Mouse (Mus musculus) heart, embryonic 12.5 days (tissue): ENCODE data around the gene Gxylt1. TPM values are rescaled to one million over a fixed set of nuclear protein-coding genes. Genes with fewer than 3 reads are reported as not detected.
"Not testable (repeated sequence)": the region's sequence is repeated elsewhere in the genome, so short reads cannot be mapped to it uniquely, and the experiment has no call there.

Source experiments
- ATAC-seq: fragments of 200-750 bp; cut with Nextera tagmentation; 2 replicates; pipeline ENCODE4 v1.8.0; 2017; ENCODE audit warnings: moderate TSS enrichment, moderate library complexity; ENCODE audit not compliant: insufficient number of reproducible peaks, low FRiP score
- H3K27ac ChIP-seq: fragments of 300-500 bp; sonication (generic); 2 replicates; pipeline ENCODE4 v1.5.1; 2016; ENCODE audit warnings: mild to moderate bottlenecking, moderate library complexity; ENCODE audit not compliant: poor library complexity, severe bottlenecking
- H3K27me3 ChIP-seq: fragments of 300-500 bp; sonication (generic); replicated peaks from 2 replicates; pipeline ENCODE4 v1.6.1; 2016; ENCODE audit warnings: mild to moderate bottlenecking, moderate library complexity
- H3K36me3 ChIP-seq: fragments of 300-500 bp; sonication (generic); 2 replicates; pipeline ENCODE4 v1.6.1; 2016; ENCODE audit warnings: mild to moderate bottlenecking, moderate library complexity
- H3K4me1 ChIP-seq: fragments of 300-500 bp; sonication (generic); replicated peaks from 2 replicates; pipeline ENCODE4 v1.6.1; 2016; ENCODE audit warnings: mild to moderate bottlenecking
- H3K4me2 ChIP-seq: fragments of 300-500 bp; sonication (generic); 2 replicates; pipeline ENCODE4 v1.6.1; 2016; ENCODE audit warnings: mild to moderate bottlenecking, moderate library complexity
- H3K4me3 ChIP-seq: fragments of 300-500 bp; sonication (generic); 2 replicates; pipeline ENCODE4 v1.5.1; 2016; ENCODE audit warnings: mild to moderate bottlenecking
- H3K9ac ChIP-seq: fragments of 300-500 bp; sonication (generic); 2 replicates; pipeline ENCODE4 v1.6.1; 2016; ENCODE audit warnings: mild to moderate bottlenecking, moderate library complexity
- H3K9me3 ChIP-seq: fragments of 300-500 bp; sonication (generic); replicated peaks from 2 replicates; pipeline ENCODE4 v1.6.1; 2016; ENCODE audit warnings: mild to moderate bottlenecking, moderate library complexity
- WGBS: fragments of 180-500 bp; shearing (Covaris S2); methylation state at CpG from one replicate; pipeline ENCODE4 v1.1.7; 2016; 5-methylcytosine and 5-hydroxymethylcytosine counted together
- polyA plus RNA-seq: library from polyadenylated mRNA; unstranded; fragments of >200 nt; fragmentation: Nextera tagmentation; extraction: Ambion mirVana; gene quantifications from 2 replicates; pipeline ENCODE4 v1.2.1, GENCODE M21; 2016

The Gxylt1 gene
- polyA plus RNA-seq = 17.2 and 17.7 TPM in 2 replicates

DNA sequence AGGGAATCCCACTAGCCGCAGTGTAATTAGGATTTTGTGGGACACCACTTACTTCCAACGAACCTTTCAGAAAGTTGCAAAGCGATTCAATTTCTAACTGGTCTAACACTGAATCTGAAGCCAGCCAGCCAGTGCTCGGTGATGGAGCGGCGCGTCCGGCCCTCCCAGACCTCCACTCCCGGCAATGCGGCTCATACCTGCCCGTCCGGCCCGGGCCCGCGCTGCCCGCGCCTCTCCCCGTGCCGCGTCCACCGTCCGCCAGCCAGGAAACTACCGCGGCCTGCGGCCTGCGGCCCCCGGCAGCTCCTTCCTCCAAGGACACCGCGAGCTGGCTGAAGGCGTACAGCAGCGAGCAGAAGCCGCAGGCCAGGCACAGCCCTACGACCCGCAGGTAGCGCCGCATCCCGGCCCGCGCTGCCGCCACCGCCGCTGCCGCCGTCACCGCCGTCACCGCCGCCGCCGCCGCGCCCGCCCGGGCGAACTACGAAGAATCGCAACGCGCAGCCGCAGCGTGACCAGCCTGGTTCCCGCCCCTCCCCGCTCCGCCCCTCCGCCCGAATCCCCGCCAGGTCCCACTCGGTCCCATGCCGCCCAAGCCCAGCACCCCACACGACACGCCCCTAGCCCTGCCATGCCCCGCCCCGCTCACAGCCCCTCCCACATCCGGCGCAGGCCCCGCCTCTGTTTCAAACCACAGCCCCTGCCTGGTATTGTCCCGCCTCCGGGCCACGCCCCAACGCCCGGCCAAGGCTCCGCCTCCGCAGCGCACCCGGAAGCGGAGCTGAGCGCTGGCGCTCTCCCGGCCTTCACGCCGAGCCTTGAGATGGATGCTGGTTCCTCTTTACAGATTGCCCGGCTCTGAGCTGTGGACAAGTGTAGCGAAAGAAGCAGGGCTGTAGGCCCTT lies at the start of gene Gxylt1:
Gene Gxylt1 (minus strand): TSS at position 501 of the 905 bp plus-strand sequence.
- H3K9me3 ChIP-seq = no peaks in the 10 kb centered on the region
- peaks cover 7% of the 10 kb centered on the region for H3K36me3 ChIP-seq
- under 1% methylated on average over 90 of the region's 93 CpGs for WGBS
- peak; percentile 99 for ATAC-seq
- peak within 1 kb of the TSS; percentile 65 for H3K4me3 ChIP-seq
- H3K27ac ChIP-seq = peak within 1 kb of the TSS; percentile 80
- H3K9ac ChIP-seq = peak within 1 kb of the TSS; percentile 80
- H3K27me3 ChIP-seq = no peaks in the 10 kb centered on the region
- H3K4me1 ChIP-seq = peaks cover 26% of the 10 kb centered on the region
- H3K4me2 ChIP-seq = peak within 1 kb of the TSS; percentile 97

- Histone ChIP-seq H3K27ac (0 out of 2 replicates have a peak overlapping the region, but pooled peaks have one; percentile 16), H3K36me3 (peaks cover 6% of the 10 kb centered on the region)
These were observed 43.8 kb upstream of the Gxylt1 start for GRCm38 (mm10) chr15:93318781-93319180.

GRCm38 (mm10) chr15:93310304-93310703 lies 35.3 kb upstream of the Gxylt1 start:
- 92% methylated on average over 4 of the region's 4 CpGs for WGBS
- not testable (repeated sequence) for H3K4me2 ChIP-seq, H3K27me3 ChIP-seq, H3K36me3 ChIP-seq, H3K27ac ChIP-seq, H3K4me1 ChIP-seq, H3K9me3 ChIP-seq, H3K4me3 ChIP-seq, ATAC-seq, H3K9ac ChIP-seq

More at GRCm38 (mm10) chr15:93318781-93319180, 43.8 kb upstream of the Gxylt1 start:
- Histone ChIP-seq H3K9me3 (no peaks in the 10 kb centered on the region), H3K4me2 (no peak overlapping the region), H3K4me1 (peaks cover 9% of the 10 kb centered on the region), H3K9ac (no peak overlapping the region), H3K27me3 (no peaks in the 10 kb centered on the region), H3K4me3 (no peak overlapping the region)
- 48% methylated on average over 1 of the region's 1 CpGs for WGBS
- ATAC-seq = peak; percentile 72; the same call in 1 of the 2 replicates

- no peak for ATAC-seq
- H3K4me2 ChIP-seq = no peak overlapping the region
- 89% methylated on average over 2 of the region's 2 CpGs for WGBS
These were observed 23.2 kb upstream of the Gxylt1 start for GRCm38 (mm10) chr15:93298197-93298596.

DNA sequence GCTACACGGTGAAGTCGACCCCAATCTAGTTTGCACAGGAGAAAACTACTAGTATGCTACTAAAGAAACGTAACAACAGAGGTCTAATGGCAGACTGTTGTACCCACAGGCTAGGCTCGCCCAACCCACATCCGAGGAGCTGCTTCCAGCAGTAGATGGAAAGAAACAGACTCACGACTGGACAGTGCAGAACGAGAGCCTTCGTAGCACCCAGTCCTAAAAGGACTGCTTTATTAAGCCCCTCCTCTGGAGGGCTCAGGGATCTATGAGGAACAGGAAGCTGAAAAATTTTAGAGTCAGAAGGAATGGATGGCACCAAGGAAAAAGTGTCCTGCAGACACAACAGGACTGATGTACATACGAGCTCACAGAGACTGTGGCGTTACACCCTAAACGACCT lies 19.5 kb upstream of the Gxylt1 start:
- Histone ChIP-seq H3K9me3 (no peaks in the 10 kb centered on the region), H3K9ac (no peak overlapping the region), H3K4me3 (no peak overlapping the region), H3K4me2 (no peak overlapping the region), H3K4me1 (peaks cover 14% of the 10 kb centered on the region), H3K36me3 (peaks cover 6% of the 10 kb centered on the region), H3K27me3 (no peaks in the 10 kb centered on the region), H3K27ac (no peak overlapping the region)
- no peak for ATAC-seq
- 76% methylated on average over 11 of the region's 11 CpGs for WGBS

More at GRCm38 (mm10) chr15:93298197-93298596, 23.2 kb upstream of the Gxylt1 start:
- Histone ChIP-seq H3K4me1 (peaks cover 20% of the 10 kb centered on the region), H3K4me3 (no peak overlapping the region), H3K36me3 (peaks cover 3% of the 10 kb centered on the region; the same call in 1 of the 2 replicates), H3K9me3 (no peaks in the 10 kb centered on the region), H3K27ac (no peak overlapping the region), H3K9ac (no peak overlapping the region), H3K27me3 (no peaks in the 10 kb centered on the region)

GRCm38 (mm10) chr15:93288321-93288720 lies 13.3 kb upstream of the Gxylt1 start:
- 90% methylated on average over 4 of the region's 4 CpGs for WGBS
- no peaks in the 10 kb centered on the region; the same call in 1 of the 2 replicates for H3K4me1 ChIP-seq
- no peak for ATAC-seq
- H3K36me3 ChIP-seq = peaks cover 32% of the 10 kb centered on the region
- no peaks in the 10 kb centered on the region for H3K9me3 ChIP-seq
- no peak overlapping the region for H3K4me2 ChIP-seq
- H3K27me3 ChIP-seq = no peaks in the 10 kb centered on the region
- H3K4me3 ChIP-seq = no peak overlapping the region
- H3K9ac ChIP-seq = no peak overlapping the region
- no peak overlapping the region for H3K27ac ChIP-seq

DNA sequence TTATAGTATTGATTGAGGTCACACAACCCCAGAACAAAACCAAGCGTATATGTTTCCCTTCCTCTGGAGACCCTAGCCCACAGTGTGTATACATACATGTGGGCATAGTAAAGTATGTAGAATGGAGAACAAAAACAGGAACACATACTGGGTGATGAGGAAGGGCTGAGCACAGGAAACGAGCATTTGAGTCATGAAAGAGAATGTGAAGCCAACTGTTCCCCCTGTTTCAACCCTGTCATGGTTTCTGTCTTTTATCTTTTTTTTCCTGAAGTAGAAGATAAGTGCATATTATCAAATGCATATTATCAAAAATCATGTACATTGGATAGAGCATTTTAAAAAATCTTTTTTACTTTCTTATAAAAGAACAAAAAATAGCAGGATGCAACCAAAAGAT lies 12.6 kb upstream of the Gxylt1 start:
- peaks cover 32% of the 10 kb centered on the region for H3K36me3 ChIP-seq
- no peaks in the 10 kb centered on the region for H3K4me1 ChIP-seq
- H3K4me3 ChIP-seq = no peak overlapping the region
- H3K4me2 ChIP-seq = no peak overlapping the region
- H3K27ac ChIP-seq = no peak overlapping the region
- no peaks in the 10 kb centered on the region for H3K9me3 ChIP-seq
- no peak overlapping the region for H3K9ac ChIP-seq
- whole genome bisulfite sequencing = 71% methylated on average over 2 of the region's 2 CpGs
- H3K27me3 ChIP-seq = no peaks in the 10 kb centered on the region
- no peak for ATAC-seq

DNA sequence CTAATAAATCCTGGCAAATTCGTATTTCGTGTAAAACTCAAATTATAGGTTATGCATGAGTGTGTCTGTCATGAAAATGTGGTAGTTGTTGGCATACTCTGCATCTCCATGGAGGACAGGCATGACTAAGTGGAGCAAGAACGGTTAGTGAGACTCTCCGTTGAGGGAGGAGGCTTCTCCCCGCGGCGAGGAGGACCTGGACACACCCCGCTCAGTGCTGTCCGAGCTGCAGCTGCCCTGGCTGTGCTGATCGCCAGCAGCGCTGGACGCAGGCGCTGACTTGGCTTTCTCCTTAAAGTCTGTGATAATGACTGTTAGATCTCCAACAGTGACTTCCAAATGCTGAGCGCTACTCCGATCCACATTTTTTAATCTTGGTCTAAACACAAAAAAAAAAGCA lies 10.3 kb upstream of the Gxylt1 start:
- H3K4me2 ChIP-seq = no peak overlapping the region
- H3K9me3 ChIP-seq = no peaks in the 10 kb centered on the region
- peaks cover 46% of the 10 kb centered on the region for H3K36me3 ChIP-seq
- H3K4me1 ChIP-seq = no peaks in the 10 kb centered on the region
- 77% methylated on average over 15 of the region's 15 CpGs for WGBS
- no peak overlapping the region for H3K4me3 ChIP-seq
- no peak overlapping the region for H3K9ac ChIP-seq
- no peaks in the 10 kb centered on the region for H3K27me3 ChIP-seq
- no peak overlapping the region for H3K27ac ChIP-seq
- ATAC-seq = no peak

- H3K9me3 ChIP-seq = no peaks in the 10 kb centered on the region
- no peak overlapping the region for H3K27ac ChIP-seq
- H3K36me3 ChIP-seq = peaks cover 39% of the 10 kb centered on the region
- no peak overlapping the region for H3K4me3 ChIP-seq
- no peak overlapping the region for H3K9ac ChIP-seq
- no peak for ATAC-seq
- H3K27me3 ChIP-seq = no peaks in the 10 kb centered on the region
- H3K4me1 ChIP-seq = no peaks in the 10 kb centered on the region
- H3K4me2 ChIP-seq = no peak overlapping the region
- 77% methylated on average over 6 of the region's 6 CpGs for WGBS
These were observed 9.3 kb upstream of the Gxylt1 start for GRCm38 (mm10) chr15:93284326-93284725.

- WGBS = 71% methylated on average over 11 of the region's 11 CpGs
- ATAC-seq = no peak
These were observed 8.4 kb upstream of the Gxylt1 start for GRCm38 (mm10) chr15:93283349-93283748.

DNA sequence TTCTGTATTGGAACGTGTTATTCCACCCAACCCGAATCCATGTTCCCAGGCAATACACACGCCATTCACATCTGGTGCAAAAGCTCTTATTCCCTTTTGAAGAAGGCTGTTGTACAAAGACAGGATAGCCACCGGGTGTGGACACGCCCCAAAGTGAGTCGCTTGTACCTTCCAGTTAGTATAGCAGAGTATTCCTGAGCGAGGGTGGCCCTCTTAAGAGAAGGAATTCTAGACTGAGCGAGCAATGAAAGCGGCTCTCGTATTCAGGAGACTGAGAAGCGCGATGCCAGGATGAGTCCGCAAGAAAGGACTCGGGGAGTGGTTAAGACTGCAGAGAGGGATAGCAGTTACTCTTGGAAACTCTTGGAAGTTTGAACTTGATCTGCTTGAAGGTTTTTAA lies 1.3 kb upstream of the Gxylt1 start:
- H3K9ac ChIP-seq = peak overlapping the region; percentile 68
- H3K27me3 ChIP-seq = no peaks in the 10 kb centered on the region
- peak overlapping the region; percentile 97 for H3K4me2 ChIP-seq
- no peaks in the 10 kb centered on the region for H3K9me3 ChIP-seq
- H3K4me1 ChIP-seq = peaks cover 26% of the 10 kb centered on the region
- H3K36me3 ChIP-seq = peaks cover 15% of the 10 kb centered on the region; the same call in 1 of the 2 replicates
- no peak for ATAC-seq
- no peak overlapping the region for H3K27ac ChIP-seq
- H3K4me3 ChIP-seq = peak overlapping the region; percentile 65
- WGBS = 7% methylated on average over 14 of the region's 14 CpGs

More at GRCm38 (mm10) chr15:93283349-93283748, 8.4 kb upstream of the Gxylt1 start:
- Histone ChIP-seq H3K9ac (no peak overlapping the region), H3K4me1 (no peaks in the 10 kb centered on the region), H3K4me3 (no peak overlapping the region), H3K27ac (no peak overlapping the region), H3K4me2 (no peak overlapping the region), H3K9me3 (no peaks in the 10 kb centered on the region), H3K36me3 (peaks cover 34% of the 10 kb centered on the region), H3K27me3 (no peaks in the 10 kb centered on the region)
